Mouse (Mus musculus) left cerebral cortex, postnatal 14 days (tissue): Measurements from ENCODE around the gene Celf3. TPM values are rescaled to one million over a fixed set of nuclear protein-coding genes. Genes with fewer than 3 reads are reported as not detected.

Source experiments
- DNase-seq, 2 experiments: peaks; one replicate each; pipeline ENCODE4 v3.0.0; 2021 to 2022; ENCODE audit warnings: low spot score in 2 of 2, mixed read lengths in 1 of 2
- intact Hi-C: fragments of 180-260 bp; cut with DNase I; formaldehyde crosslinking; loops from one replicate; pipeline ENCODE4 v1.15.1; 2025
- long read RNA-seq, 2 experiments: library from polyadenylated mRNA; stranded (forward); transcript quantifications; one replicate each; pipeline ENCODE4 v2.0.0; 2021
- total RNA-seq, 2 experiments: library from RNA; stranded (reverse); gene quantifications; 2 replicates each; pipeline ENCODE4 v1.2.3; 2021

The Celf3 gene
- 100 to 1,000 TPM; 207 to 232 TPM for total RNA-seq
- long read RNA-seq, experiment 1, partial matches to known transcripts: 9 of 34 reads
- long read RNA-seq, experiment 1, other reads (novel, unspliced or antisense): 25 of 34 reads
- long read RNA-seq, experiment 2, partial matches to known transcripts: 7 of 34 reads
- long read RNA-seq, experiment 2, other reads (novel, unspliced or antisense): 26 of 34 reads

GRCm38 (mm10) chr3:94477981-94478422 is at the start of gene Celf3:
Celf3 (plus strand) TSS chr3:94478295.
- intact Hi-C loops: no loop called here
- peak; percentile 80 to 91 for DNase-seq

- intact Hi-C loops: no loop called here
- no peak for DNase-seq
These were observed 47.1 kb upstream of the Celf3 start for GRCm38 (mm10) chr3:94430980-94431379.

GRCm38 (mm10) chr3:94434305-94434704 is 43.8 kb upstream of the Celf3 start:
- intact Hi-C loops: no loop called here
- DNase-seq: no peak

GRCm38 (mm10) chr3:94436420-94436819 is 41.7 kb upstream of the Celf3 start:
- intact Hi-C loops: no loop called here
- no peak for DNase-seq

- intact Hi-C loops: loop anchor here (5.0 kb wide), 1 partner anchor 74 kb away; no protein-coding TSS in a partner anchor
These were observed 36.9 kb upstream of the Celf3 start for GRCm38 (mm10) chr3:94441182-94441581.

DNA sequence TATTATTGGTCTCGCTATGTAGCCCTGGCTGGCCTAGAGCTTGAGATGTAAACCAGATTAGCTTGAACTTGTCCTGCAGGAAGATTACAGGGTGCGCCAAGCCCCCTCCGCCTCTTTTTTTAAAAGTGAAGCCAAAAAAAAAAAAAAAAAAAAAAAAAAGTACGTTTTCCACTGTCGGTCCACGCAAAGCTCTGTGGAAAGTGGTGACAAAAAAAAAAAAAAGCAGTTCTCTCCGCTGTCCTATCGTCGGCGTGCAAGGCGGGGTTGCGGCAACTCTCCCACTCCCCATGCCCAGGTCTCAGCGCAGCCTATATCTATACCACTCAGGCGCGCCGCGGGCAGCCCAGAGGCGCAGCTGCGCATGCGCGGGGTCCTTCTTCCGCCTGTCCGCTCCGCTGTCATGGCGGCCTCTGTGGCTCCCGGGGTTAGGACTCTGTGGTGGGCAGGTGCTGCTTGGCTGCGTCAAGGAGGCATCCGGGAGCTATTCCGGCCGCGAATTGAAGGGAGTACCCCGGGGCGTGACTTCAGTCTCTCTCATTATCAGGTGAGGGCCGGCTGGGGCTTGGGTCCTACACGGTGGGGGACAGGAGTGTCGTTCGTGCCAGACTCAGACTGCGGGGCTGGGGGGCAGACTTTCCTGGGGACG is 35.0 kb upstream of the Celf3 start, which contains the start of gene Mrpl9:
Mrpl9 (plus strand) TSS at position 368 of the 646 bp plus-strand sequence.
- intact Hi-C loops: loop anchor here (5.0 kb wide), 1 partner anchor 76 kb away; no protein-coding TSS in a partner anchor
- peak; percentile 92 to 98 for DNase-seq

More at GRCm38 (mm10) chr3:94441182-94441581, 36.9 kb upstream of the Celf3 start:
- DNase-seq: peak in 1 of 2 experiments; percentile 56

DNA sequence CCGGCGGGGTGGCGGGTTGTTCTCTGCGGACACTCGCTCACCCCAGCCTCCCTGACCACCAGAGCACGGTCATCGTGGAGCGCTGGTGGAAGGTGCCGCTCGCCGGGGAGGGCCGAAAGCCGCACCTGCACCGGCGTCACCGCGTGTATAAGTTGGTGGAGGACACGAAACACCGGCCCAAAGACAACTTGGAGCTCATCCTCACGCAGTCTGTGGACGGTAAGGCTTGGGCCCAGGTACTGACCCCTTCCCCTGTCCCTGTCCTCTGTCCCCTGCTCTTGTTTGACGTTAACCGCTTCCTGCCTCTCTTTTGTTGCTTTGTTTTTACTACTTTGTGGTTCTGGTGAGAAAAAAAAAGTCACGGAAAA is 34.5 kb upstream of the Celf3 start, which contains the start of gene Oaz3:
Oaz3 (minus strand) TSS at position 319 of the 368 bp plus-strand sequence.
- intact Hi-C loops: loop anchor here (5.0 kb wide), 1 partner anchor 76 kb away; no protein-coding TSS in a partner anchor

GRCm38 (mm10) chr3:94449377-94449776 is 28.7 kb upstream of the Celf3 start:
- intact Hi-C loops: no loop called here
- DNase-seq: no peak

More for the DNA sequence above, 34.5 kb upstream of the Celf3 start, which contains the start of gene Oaz3:
- no peak for DNase-seq

DNA sequence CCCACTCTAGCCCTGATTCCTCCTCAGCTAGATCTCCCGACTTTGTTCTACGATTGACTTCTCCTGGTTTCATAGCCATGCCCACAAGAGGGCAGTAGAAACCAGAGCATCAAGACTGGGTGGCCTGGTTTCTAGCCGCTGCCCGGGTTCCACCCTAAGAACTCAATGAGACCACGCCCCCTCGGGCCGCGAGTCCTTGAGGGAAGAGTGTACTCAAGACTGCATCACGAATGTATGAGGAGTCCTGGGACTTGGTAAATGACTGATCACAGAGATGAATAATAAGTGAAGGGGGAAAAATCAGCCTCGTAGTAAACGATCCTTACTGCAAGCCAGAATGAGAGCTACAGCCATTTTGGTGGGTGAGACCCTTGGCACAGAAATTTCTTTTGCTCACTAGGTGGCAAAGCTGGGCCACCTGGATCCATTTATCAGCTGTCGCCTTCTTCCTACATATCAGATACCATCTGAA is 21.5 kb upstream of the Celf3 start:
- intact Hi-C loops: loop anchor here (1.0 to 5.0 kb wide), 3 partner anchors 46 to 146 kb away; no protein-coding TSS in a partner anchor

GRCm38 (mm10) chr3:94457055-94457454 is 21.0 kb upstream of the Celf3 start:
- intact Hi-C loops: loop anchor here (5.0 kb wide), 2 partner anchors 130 to 145 kb away; no protein-coding TSS in a partner anchor
- no peak for DNase-seq

More for the DNA sequence above, 21.5 kb upstream of the Celf3 start:
- peak; percentile 88 to 90 for DNase-seq

DNA sequence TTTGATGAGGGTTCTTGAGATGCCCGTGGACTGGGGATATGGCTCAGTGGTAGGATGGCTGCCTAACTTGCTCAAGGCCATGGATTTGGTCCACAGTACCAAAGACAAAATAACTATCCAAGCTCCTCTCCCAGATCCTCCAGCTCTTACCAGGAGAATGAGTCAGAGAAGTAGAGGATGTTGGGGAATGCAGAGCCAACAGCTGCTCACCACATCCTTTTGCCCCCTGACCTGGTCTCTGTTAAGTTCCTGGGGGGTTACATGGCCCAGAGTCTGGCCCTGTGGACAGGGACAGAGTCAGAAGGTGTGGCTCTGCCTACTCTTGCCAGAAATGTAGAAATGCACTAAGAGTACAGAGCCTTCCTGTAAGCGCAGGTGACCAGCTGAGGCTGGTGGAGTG is 18.3 kb upstream of the Celf3 start:
- DNase-seq: no peak
- intact Hi-C loops: loop anchor here (5.0 kb wide), 2 partner anchors 127 to 142 kb away; no protein-coding TSS in a partner anchor

DNA sequence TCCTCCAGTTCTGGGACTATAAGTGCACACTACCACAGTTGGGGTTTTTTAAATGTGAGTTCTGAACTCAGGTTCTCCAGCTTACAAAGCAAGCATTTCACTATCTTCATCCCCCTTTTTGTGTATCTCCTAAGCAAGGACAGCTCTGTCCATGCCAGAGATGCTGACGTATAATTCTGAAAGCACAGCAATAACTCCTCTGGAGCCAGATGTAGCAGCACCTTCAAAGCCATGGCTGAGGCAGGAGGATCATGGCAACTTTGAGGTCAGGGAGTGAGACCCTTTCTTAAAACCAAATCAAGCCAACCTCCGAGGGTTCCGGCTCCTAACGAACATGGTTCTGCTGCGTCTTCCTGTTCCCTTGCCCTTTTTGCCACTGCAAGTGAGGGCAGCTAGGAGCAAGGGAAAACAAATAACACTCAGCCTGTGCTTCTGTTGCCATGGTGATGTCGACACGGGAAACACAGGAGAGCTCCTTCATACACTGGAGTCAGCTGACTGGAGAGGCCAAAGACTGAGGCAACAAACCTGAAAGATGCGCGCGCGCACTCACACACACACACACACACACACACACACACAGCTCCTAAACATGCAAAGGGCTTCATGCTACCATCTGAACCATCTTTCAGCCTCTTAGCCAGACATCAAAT is 14.0 kb upstream of the Celf3 start:
- no peak for DNase-seq
- intact Hi-C loops: no loop called here

- DNase-seq: peak; percentile 76 to 91
- intact Hi-C loops: no loop called here
These were observed 12.3 kb upstream of the Celf3 start for GRCm38 (mm10) chr3:94465632-94466430.

- intact Hi-C loops: no loop called here
- DNase-seq: no peak
These were observed 9.2 kb upstream of the Celf3 start for GRCm38 (mm10) chr3:94468931-94469330.

GRCm38 (mm10) chr3:94472447-94473114 is 5.5 kb upstream of the Celf3 start:
- DNase-seq: no peak

GRCm38 (mm10) chr3:94473115-94473505 is 5.0 kb upstream of the Celf3 start:
- intact Hi-C loops: no loop called here

More at GRCm38 (mm10) chr3:94472447-94473114, 5.5 kb upstream of the Celf3 start:
- intact Hi-C loops: no loop called here

DNA sequence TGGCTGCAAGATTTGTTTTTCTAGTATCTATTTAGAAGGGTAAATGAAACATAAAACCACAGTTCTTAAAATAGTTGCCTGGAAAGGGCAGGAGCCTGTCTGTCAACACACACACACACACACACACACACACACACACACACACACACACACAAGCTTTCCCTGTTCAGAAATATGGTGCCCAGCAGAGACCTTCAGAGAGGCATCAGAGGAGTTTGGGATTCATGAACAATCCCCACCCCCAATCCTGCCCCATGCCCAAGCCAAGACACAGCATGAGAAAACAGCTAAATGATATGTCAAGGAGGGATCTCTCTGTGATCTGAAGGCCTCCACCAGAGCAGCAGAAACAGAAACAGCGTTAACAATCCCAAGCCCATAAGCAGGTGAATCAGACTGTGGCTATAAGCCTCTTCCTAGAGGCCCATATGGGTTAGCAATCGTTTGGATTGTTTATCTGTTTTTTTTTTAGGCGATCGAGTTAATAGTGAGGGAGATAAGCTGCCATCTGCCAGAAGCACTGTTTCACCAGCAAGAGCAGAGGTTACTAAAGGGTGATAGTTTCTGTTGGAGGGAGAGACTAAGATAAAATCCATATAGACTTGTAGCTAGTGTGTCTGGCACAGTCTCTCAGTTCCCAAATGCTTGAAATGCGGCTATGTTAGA is 4.4 kb upstream of the Celf3 start:
- DNase-seq: no peak
- intact Hi-C loops: no loop called here

More at GRCm38 (mm10) chr3:94473115-94473505, 5.0 kb upstream of the Celf3 start:
- no peak for DNase-seq
